Mouse (Mus musculus) neural tube, embryonic 14.5 days (tissue): Measurements from ENCODE around the gene Trat1. TPM values are rescaled to one million over a fixed set of nuclear protein-coding genes. Genes with fewer than 3 reads are reported as not detected.

Experiments used
- ATAC-seq: fragments of 200-750 bp; cut with Nextera tagmentation; 2 replicates; pipeline ENCODE4 v1.8.0; 2017; ENCODE audit warnings: low read depth, mild to moderate bottlenecking, moderate TSS enrichment, moderate library complexity
- H3K27ac ChIP-seq: fragments of 300-500 bp; sonication (generic); 2 replicates; pipeline ENCODE4 v1.5.1; 2014; ENCODE audit warnings: low read depth, mild to moderate bottlenecking, control low read depth, low read length, moderate library complexity, mixed read lengths
- H3K27me3 ChIP-seq: fragments of 300-500 bp; sonication (generic); 2 replicates; pipeline ENCODE4 v1.6.1; 2014; ENCODE audit warnings: low read length; ENCODE audit not compliant: control insufficient read depth, insufficient read depth
- H3K36me3 ChIP-seq: fragments of 300-500 bp; sonication (generic); 2 replicates; pipeline ENCODE4 v1.6.1; 2014; ENCODE audit warnings: low read length, mixed read lengths; ENCODE audit not compliant: control insufficient read depth, insufficient read depth
- H3K4me1 ChIP-seq: fragments of 300-500 bp; sonication (generic); 2 replicates; pipeline ENCODE4 v1.6.1; 2014; ENCODE audit warnings: low read length; ENCODE audit not compliant: control insufficient read depth, insufficient read depth
- H3K4me2 ChIP-seq: fragments of 300-500 bp; sonication (generic); 2 replicates; pipeline ENCODE4 v1.6.1; 2014; ENCODE audit warnings: mild to moderate bottlenecking, low read depth, low read length, control low read depth
- H3K4me3 ChIP-seq: fragments of 300-500 bp; sonication (generic); 2 replicates; pipeline ENCODE4 v1.5.1; 2014; ENCODE audit warnings: low read depth, low read length, control low read depth, mixed read lengths
- H3K9ac ChIP-seq: fragments of 300-500 bp; sonication (generic); replicated peaks from 2 replicates; pipeline ENCODE4 v1.6.1; 2014; ENCODE audit warnings: low read depth, mild to moderate bottlenecking, control low read depth, low read length, mixed read lengths
- H3K9me3 ChIP-seq: fragments of 300-500 bp; sonication (generic); 2 replicates; pipeline ENCODE4 v1.6.1; 2016; ENCODE audit warnings: low read length; ENCODE audit not compliant: control insufficient read depth
- WGBS: fragments of 180-500 bp; shearing (Covaris S2); extraction: QIAGEN DNeasy Blood & Tissue Kit; methylation state at CpG from one replicate; pipeline ENCODE4 v1.1.7; 2014; 5-methylcytosine and 5-hydroxymethylcytosine counted together
- polyA plus RNA-seq: library from polyadenylated mRNA; unstranded; fragments of >200 nt; fragmentation: Nextera tagmentation; extraction: Ambion mirVana; gene quantifications from 2 replicates; pipeline ENCODE4 v1.2.1, GENCODE M21; 2014

Trat1 gene
- 0.14 and 0.33 TPM in 2 replicates for polyA plus RNA-seq

- Histone ChIP-seq H3K9ac (no peak within 1 kb of the TSS), H3K36me3 (no peaks in the 10 kb centered on the region), H3K4me2 (no peak within 1 kb of the TSS), H3K4me3 (no peak within 1 kb of the TSS), H3K9me3 (no peaks in the 10 kb centered on the region), H3K27me3 (no peaks in the 10 kb centered on the region), H3K27ac (no peak within 1 kb of the TSS), H3K4me1 (no peaks in the 10 kb centered on the region)
- WGBS: 87% methylated on average over 3 of the region's 3 CpGs
- no peak for ATAC-seq
These were observed at the start of gene Trat1 for GRCm38 (mm10) chr16:48771971-48772445. TSS of gene Trat1 (minus strand) at chr16:48772021.

GRCm38 (mm10) chr16:48818524-48818923 lies 46.7 kb upstream of the Trat1 start:
- Histone ChIP-seq H3K27me3 (no peaks in the 10 kb centered on the region), H3K36me3 (no peaks in the 10 kb centered on the region), H3K27ac (no peak overlapping the region), H3K9me3 (no peaks in the 10 kb centered on the region), H3K4me2 (no peak overlapping the region), H3K4me1 (no peaks in the 10 kb centered on the region), H3K9ac (no peak overlapping the region), H3K4me3 (no peak overlapping the region)
- WGBS: 95% methylated on average over 6 of the region's 6 CpGs
- no peak for ATAC-seq

- H3K4me3 ChIP-seq: no peak within 1 kb of the TSS
These were observed 44.9 kb upstream of the Trat1 start, which contains the start of gene Retnlb for GRCm38 (mm10) chr16:48816695-48817094. TSS of gene Retnlb (plus strand) at chr16:48816856.

GRCm38 (mm10) chr16:48811881-48812436 lies 40.1 kb upstream of the Trat1 start:
- no peaks in the 10 kb centered on the region for H3K9me3 ChIP-seq
- no peaks in the 10 kb centered on the region for H3K4me1 ChIP-seq
- no peak overlapping the region for H3K9ac ChIP-seq
- H3K4me3 ChIP-seq: no peak overlapping the region
- 90% methylated on average over 7 of the region's 7 CpGs for WGBS
- no peak overlapping the region for H3K27ac ChIP-seq
- no peak for ATAC-seq
- H3K36me3 ChIP-seq: no peaks in the 10 kb centered on the region
- H3K4me2 ChIP-seq: no peak overlapping the region
- H3K27me3 ChIP-seq: no peaks in the 10 kb centered on the region

More at GRCm38 (mm10) chr16:48816695-48817094, 44.9 kb upstream of the Trat1 start, which contains the start of gene Retnlb:
- WGBS: 100% methylated on average over 2 of the region's 2 CpGs
- Histone ChIP-seq H3K4me1 (no peaks in the 10 kb centered on the region), H3K36me3 (no peaks in the 10 kb centered on the region), H3K9me3 (no peaks in the 10 kb centered on the region), H3K27me3 (no peaks in the 10 kb centered on the region), H3K4me2 (no peak within 1 kb of the TSS), H3K27ac (no peak within 1 kb of the TSS), H3K9ac (no peak within 1 kb of the TSS)
- ATAC-seq: no peak

- Histone ChIP-seq H3K27me3 (no peaks in the 10 kb centered on the region), H3K9me3 (no peaks in the 10 kb centered on the region), H3K36me3 (no peaks in the 10 kb centered on the region), H3K27ac (no peak overlapping the region), H3K9ac (no peak overlapping the region), H3K4me3 (no peak overlapping the region), H3K4me2 (no peak overlapping the region), H3K4me1 (no peaks in the 10 kb centered on the region)
- WGBS: 53% methylated on average over 2 of the region's 2 CpGs
- ATAC-seq: no peak
These were observed 37.6 kb upstream of the Trat1 start for GRCm38 (mm10) chr16:48809374-48809773.

GRCm38 (mm10) chr16:48806521-48806920 lies 34.7 kb upstream of the Trat1 start:
- 81% methylated on average over 1 of the region's 1 CpGs for WGBS
- Histone ChIP-seq H3K9ac (no peak overlapping the region), H3K27me3 (no peaks in the 10 kb centered on the region), H3K9me3 (no peaks in the 10 kb centered on the region), H3K36me3 (no peaks in the 10 kb centered on the region), H3K4me2 (no peak overlapping the region), H3K27ac (no peak overlapping the region), H3K4me1 (no peaks in the 10 kb centered on the region), H3K4me3 (no peak overlapping the region)
- no peak for ATAC-seq

- Histone ChIP-seq H3K9me3 (no peaks in the 10 kb centered on the region), H3K9ac (no peak overlapping the region), H3K4me1 (no peaks in the 10 kb centered on the region), H3K36me3 (no peaks in the 10 kb centered on the region), H3K4me3 (no peak overlapping the region), H3K4me2 (no peak overlapping the region), H3K27ac (no peak overlapping the region), H3K27me3 (no peaks in the 10 kb centered on the region)
- ATAC-seq: no peak
- 64% methylated on average over 1 of the region's 1 CpGs for WGBS
These were observed 33.6 kb upstream of the Trat1 start for GRCm38 (mm10) chr16:48805412-48805811.

- Histone ChIP-seq H3K4me3 (no peak overlapping the region), H3K36me3 (no peaks in the 10 kb centered on the region)
These were observed 29.1 kb upstream of the Trat1 start for GRCm38 (mm10) chr16:48800906-48801305.

GRCm38 (mm10) chr16:48799470-48799869 lies 27.6 kb upstream of the Trat1 start:
- H3K9ac ChIP-seq: no peak overlapping the region
- H3K9me3 ChIP-seq: no peaks in the 10 kb centered on the region
- H3K4me3 ChIP-seq: no peak overlapping the region
- ATAC-seq: no peak
- no peaks in the 10 kb centered on the region for H3K4me1 ChIP-seq
- H3K4me2 ChIP-seq: no peak overlapping the region
- 90% methylated on average over 3 of the region's 3 CpGs for WGBS
- H3K36me3 ChIP-seq: no peaks in the 10 kb centered on the region
- no peak overlapping the region for H3K27ac ChIP-seq
- no peaks in the 10 kb centered on the region for H3K27me3 ChIP-seq

More at GRCm38 (mm10) chr16:48800906-48801305, 29.1 kb upstream of the Trat1 start:
- Histone ChIP-seq H3K27me3 (no peaks in the 10 kb centered on the region), H3K9me3 (no peaks in the 10 kb centered on the region), H3K4me1 (no peaks in the 10 kb centered on the region), H3K9ac (no peak overlapping the region), H3K4me2 (no peak overlapping the region), H3K27ac (no peak overlapping the region)
- WGBS: 94% methylated on average over 2 of the region's 2 CpGs
- ATAC-seq: no peak
